Comparison of ENCODE assay signal across 12 mouse cellular contexts in the genomic region with DNA sequence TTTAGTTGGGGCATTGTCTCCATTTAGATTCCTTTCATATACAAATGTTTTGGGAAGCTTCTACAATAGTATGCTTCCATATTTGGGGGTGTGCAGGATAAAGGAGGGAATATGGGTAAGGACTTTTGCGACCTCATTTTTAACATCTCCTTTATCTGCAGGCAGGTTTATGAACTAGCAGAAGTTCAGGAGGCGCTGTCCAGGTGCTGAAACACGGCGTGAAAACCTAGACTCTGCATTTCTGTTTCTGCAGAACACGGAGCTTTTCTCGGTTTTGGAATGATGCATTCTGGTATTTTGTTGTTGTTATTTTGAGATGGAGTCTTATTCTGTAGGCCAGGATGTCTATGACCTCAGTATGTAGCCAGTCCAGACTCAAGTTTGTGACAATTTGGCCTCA. TPM values are rescaled to one million over a fixed set of nuclear protein-coding genes. Genes with fewer than 3 reads are reported as not detected.
DNase-seq lines count a peak whose midpoint lies in the region; ATAC-seq and TF ChIP-seq lines count a peak whose summit lies in the region.
"Had no signal": no experiment of that assay in that cellular context is flagged by ENCODE, and none has a peak within 500 bp of the region (broad histone marks: within the 10 kb centered on the region; RNA-seq: fewer than 3 reads in every experiment).

No protein-coding gene starts in this region.

- no peak for ATAC-seq in lung, embryonic 14.5 days (ENCODE audit: insufficient read depth)
- ATAC-seq in midbrain, embryonic 11.5 days (ENCODE audit: low FRiP score): no peak
- ATAC-seq: activated CD4-positive, CD25-positive, alpha-beta regulatory T cell, adult 4 months had no signal

- no peak for TF ChIP-seq CTCF in lung, embryonic 14.5 days (IDR thresholded peaks at IDR 0.05; ENCODE audit: low read depth)

- H3K36me3 ChIP-seq in lung, embryonic 14.5 days (ENCODE audit: insufficient read depth): no peaks in the 10 kb centered on the region
- no peaks in the 10 kb centered on the region for H3K36me3 ChIP-seq in midbrain, embryonic 11.5 days (ENCODE audit: control insufficient read depth, insufficient read depth, low read length)
- H3K36me3 ChIP-seq: embryonic facial prominence, embryonic 13.5 days had no signal

- H3K9me3 ChIP-seq in lung, embryonic 14.5 days (ENCODE audit: low read depth, low read length): no peaks in the 10 kb centered on the region
- H3K9me3 ChIP-seq in midbrain, embryonic 11.5 days (ENCODE audit: control insufficient read depth, low read length): no peaks in the 10 kb centered on the region
- H3K9me3 ChIP-seq: embryonic facial prominence, embryonic 13.5 days had no signal

- H3K4me2 ChIP-seq in lung, embryonic 14.5 days: no peak overlapping the region
- H3K4me2 ChIP-seq in midbrain, embryonic 11.5 days: no peak overlapping the region
- H3K4me2 ChIP-seq: embryonic facial prominence, embryonic 13.5 days had no signal

- H3K9ac ChIP-seq in lung, embryonic 14.5 days: no peak overlapping the region
- H3K9ac ChIP-seq in midbrain, embryonic 11.5 days (ENCODE audit: low read length): no peak overlapping the region
- H3K9ac ChIP-seq: embryonic facial prominence, embryonic 13.5 days had no signal

- no peaks in the 10 kb centered on the region for H3K4me1 ChIP-seq in lung, embryonic 14.5 days (ENCODE audit: insufficient read depth)
- H3K4me1 ChIP-seq in midbrain, embryonic 11.5 days (ENCODE audit: control insufficient read depth, insufficient read depth, low read length): no peaks in the 10 kb centered on the region
- H3K4me1 ChIP-seq: embryonic facial prominence, embryonic 13.5 days had no signal

- H3K27ac ChIP-seq in lung, embryonic 14.5 days (ENCODE audit: low read depth): no peak overlapping the region
- H3K27ac ChIP-seq in midbrain, embryonic 11.5 days (ENCODE audit: low read depth, low read length): no peak overlapping the region
- H3K27ac ChIP-seq: embryonic facial prominence, embryonic 13.5 days; macrophage had no signal

- 19% methylated on average over 6 of the region's 6 CpGs for WGBS in lung, embryonic 14.5 days
- WGBS in midbrain, embryonic 11.5 days: 36% methylated on average over 6 of the region's 6 CpGs

- H3K27me3 ChIP-seq in lung, embryonic 14.5 days (ENCODE audit: insufficient read depth, low read length): no peaks in the 10 kb centered on the region
- no peaks in the 10 kb centered on the region for H3K27me3 ChIP-seq in midbrain, embryonic 11.5 days (ENCODE audit: control insufficient read depth, insufficient read depth, low read length)
- H3K27me3 ChIP-seq: embryonic facial prominence, embryonic 13.5 days had no signal

- H3K4me3 ChIP-seq in lung, embryonic 14.5 days (ENCODE audit: low read depth, low read length): no peak overlapping the region
- H3K4me3 ChIP-seq in midbrain, embryonic 11.5 days (ENCODE audit: low read depth, low read length): no peak overlapping the region
- H3K4me3 ChIP-seq: embryonic facial prominence, embryonic 13.5 days had no signal

- DNase-seq in lung, embryonic 14.5 days: peak; percentile 83
- DNase-seq in lung, postnatal 25 days (ENCODE audit: low spot score): no peak
- DNase-seq in Muller cell, postnatal 12 days (ENCODE audit: inconsistent ontology term): peak; percentile 18
- DNase-seq in c-Kit-positive CD71-positive TER-119-positive erythroid progenitor cells, embryonic 14.5 days (ENCODE audit: low spot score): peak; percentile 9
- DNase-seq in lung, postnatal 14 days: peak; percentile 20
- no peak for DNase-seq in right cerebral cortex, adult 18-20 months
- no peak for DNase-seq in midbrain, embryonic 11.5 days (ENCODE audit: low spot score, missing footprints)
- no peak for DNase-seq in cerebellum, adult 9-10 months

RNA-seq across cellular contexts. Expression of a gene that starts 8.5 kb away (rescaled TPM):
- polyA plus RNA-seq in lung, embryonic 14.5 days (2014; fragmentation: Nextera tagmentation; extraction: Ambion mirVana): not detected in 2 replicates
- not detected in 2 replicates for polyA plus RNA-seq in midbrain, embryonic 11.5 days (2014; fragmentation: Nextera tagmentation; extraction: Ambion mirVana)
- polyA plus RNA-seq: activated CD4-positive, CD25-positive, alpha-beta regulatory T cell, adult 4 months; embryonic facial prominence, embryonic 13.5 days; large intestine, adult 2 months; macrophage had no signal

RNA-seq across cellular contexts. Expression of a gene that starts 8.6 kb away (rescaled TPM):
- not detected in 2 replicates for polyA plus RNA-seq in lung, embryonic 14.5 days (2014; fragmentation: Nextera tagmentation; extraction: Ambion mirVana)
- polyA plus RNA-seq in midbrain, embryonic 11.5 days (2014; fragmentation: Nextera tagmentation; extraction: Ambion mirVana): not detected in 2 replicates
- polyA plus RNA-seq: activated CD4-positive, CD25-positive, alpha-beta regulatory T cell, adult 4 months; embryonic facial prominence, embryonic 13.5 days; large intestine, adult 2 months; macrophage had no signal

RNA-seq across cellular contexts. Expression of a gene that starts 43.2 kb away (rescaled TPM):
- polyA plus RNA-seq in lung, embryonic 14.5 days (2014; fragmentation: Nextera tagmentation; extraction: Ambion mirVana): 0.12 and 0.50 TPM in 2 replicates
- polyA plus RNA-seq in midbrain, embryonic 11.5 days (2014; fragmentation: Nextera tagmentation; extraction: Ambion mirVana): not detected in 2 replicates
- polyA plus RNA-seq: activated CD4-positive, CD25-positive, alpha-beta regulatory T cell, adult 4 months had no signal

RNA-seq across cellular contexts. Expression of a gene that starts 58.0 kb away (rescaled TPM):
- polyA plus RNA-seq in lung, embryonic 14.5 days (2014; fragmentation: Nextera tagmentation; extraction: Ambion mirVana): 27.6 and 30.9 TPM in 2 replicates
- 19.1 and 22.4 TPM in 2 replicates for polyA plus RNA-seq in midbrain, embryonic 11.5 days (2014; fragmentation: Nextera tagmentation; extraction: Ambion mirVana)

Comparison
In these comparisons a context has a peak if more than half of its experiments do, and no peak if none do; other contexts are left out.
1. DNase-seq: peak in lung, embryonic 14.5 days (single experiment), Muller cell, postnatal 12 days (single experiment), c-Kit-positive CD71-positive TER-119-positive erythroid progenitor cells, embryonic 14.5 days (single experiment) and lung, postnatal 14 days (single experiment); none in lung, postnatal 25 days (single experiment), right cerebral cortex, adult 18-20 months (single experiment), midbrain, embryonic 11.5 days (single experiment) and cerebellum, adult 9-10 months (single experiment).